Mouse (Mus musculus): ENCODE measurements around the gene Fyttd1.
A peak's percentile ranks its signal among the peaks of the same experiment; 100 is the strongest.

DNA sequence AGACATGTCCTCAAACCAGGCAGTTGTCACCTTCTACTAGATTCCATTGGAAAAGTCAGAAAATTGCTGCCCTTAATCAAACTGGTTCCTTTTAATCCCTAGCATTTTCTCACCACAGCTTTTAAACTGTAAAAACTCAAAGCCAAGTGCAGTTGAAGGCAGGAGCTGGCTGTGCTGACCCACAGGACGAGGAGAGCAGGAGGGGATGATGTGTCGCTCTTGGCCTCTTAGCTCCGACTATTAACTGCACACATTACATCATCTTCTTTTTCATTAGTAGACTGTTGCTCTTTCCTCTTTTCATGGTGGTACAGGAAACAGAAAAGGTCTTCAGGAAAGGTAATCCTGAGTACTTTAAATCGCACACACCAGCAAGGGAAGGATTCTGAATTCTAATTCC is 18.9 kb upstream of the Fyttd1 start:
- peak; percentile 27 for TF ChIP-seq CEBPB (IDR thresholded peaks at IDR 0.05; ENCODE audit: low read depth)
- no peak for TF ChIP-seq CTCF (IDR thresholded peaks at IDR 0.05; ENCODE audit: control insufficient read depth, insufficient read depth, insufficient read length)
- TF ChIP-seq MYOG (IDR thresholded peaks at IDR 0.05; ENCODE audit: control insufficient read depth, extremely low read depth, insufficient read length): no peak
- TF ChIP-seq USF1 (IDR thresholded peaks at IDR 0.05; ENCODE audit: low read depth): no peak
- TF ChIP-seq MAX (IDR thresholded peaks at IDR 0.05): no peak

All from C2C12 (cell line).